Mouse (Mus musculus) liver, embryonic 13.5 days (tissue): ENCODE results near the gene Garem2. TPM values are rescaled to one million over a fixed set of nuclear protein-coding genes. Genes with fewer than 3 reads are reported as not detected.

Experiments
- ATAC-seq: fragments of 200-750 bp; cut with Nextera tagmentation; 2 replicates; pipeline ENCODE4 v1.8.0; 2017; ENCODE audit warnings: low read depth, mild to moderate bottlenecking, moderate number of reproducible peaks, moderate library complexity
- DNase-seq: peaks from one replicate; pipeline ENCODE4 v3.0.0; 2022
- H3K27ac ChIP-seq: fragments of 300-500 bp; sonication (generic); 2 replicates; pipeline ENCODE4 v1.5.1; 2015; ENCODE audit warnings: moderate library complexity, mild to moderate bottlenecking, inconsistent platforms
- H3K27me3 ChIP-seq: fragments of 300-500 bp; sonication (generic); 2 replicates; pipeline ENCODE4 v1.6.1; 2015; ENCODE audit warnings: mild to moderate bottlenecking, inconsistent platforms
- H3K36me3 ChIP-seq: fragments of 300-500 bp; sonication (generic); 2 replicates; pipeline ENCODE4 v1.6.1; 2015; ENCODE audit warnings: mild to moderate bottlenecking, inconsistent platforms
- H3K4me1 ChIP-seq: fragments of 300-500 bp; sonication (generic); replicated peaks from 2 replicates; pipeline ENCODE4 v1.6.1; 2015; ENCODE audit warnings: inconsistent platforms
- H3K4me2 ChIP-seq: fragments of 300-500 bp; sonication (generic); 2 replicates; pipeline ENCODE4 v1.6.1; 2015; ENCODE audit warnings: inconsistent platforms, mild to moderate bottlenecking, moderate library complexity
- H3K4me3 ChIP-seq: fragments of 300-500 bp; sonication (generic); replicated peaks from 2 replicates; pipeline ENCODE4 v1.5.1; 2015; ENCODE audit warnings: mild to moderate bottlenecking, inconsistent platforms
- H3K9ac ChIP-seq: fragments of 300-500 bp; sonication (generic); 2 replicates; pipeline ENCODE4 v1.6.1; 2015; ENCODE audit warnings: mild to moderate bottlenecking, inconsistent platforms
- H3K9me3 ChIP-seq: fragments of 300-500 bp; sonication (generic); replicated peaks from 2 replicates; pipeline ENCODE4 v1.6.1; 2016; ENCODE audit warnings: inconsistent platforms
- WGBS: fragments of 180-500 bp; shearing (Covaris S2); methylation state at CpG from one replicate; pipeline ENCODE4 v1.1.7; 2015; ENCODE audit not compliant: insufficient replicate concordance; 5-methylcytosine and 5-hydroxymethylcytosine counted together
- polyA plus RNA-seq: library from polyadenylated mRNA; unstranded; fragments of >200 nt; fragmentation: Nextera tagmentation; extraction: Ambion mirVana; gene quantifications from 2 replicates; pipeline ENCODE4 v1.2.1, GENCODE M21; 2015

The Garem2 gene
- polyA plus RNA-seq, 1 experiment from 2014 or later, result 0.03 TPM

DNA sequence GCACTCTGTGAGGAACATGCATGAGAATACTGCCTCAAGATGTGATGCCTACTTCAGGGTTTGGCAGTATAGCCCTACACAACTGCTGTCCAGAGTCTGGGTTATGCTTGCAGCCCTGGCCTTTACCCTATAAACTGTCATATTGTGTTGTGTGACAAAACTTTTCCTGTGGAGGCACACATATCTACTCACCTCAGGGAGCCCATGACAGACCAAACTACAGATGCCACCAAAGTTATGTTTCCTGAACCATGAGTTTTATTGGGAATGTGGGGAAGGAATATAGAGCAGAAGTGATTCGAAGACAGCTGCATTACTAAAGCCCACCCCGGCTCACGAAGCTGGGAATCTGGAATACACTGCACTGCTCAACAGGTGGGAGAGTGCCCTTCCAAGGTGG, 1.6 kb upstream of the Garem2 start:
- Histone ChIP-seq H3K27ac (no peak overlapping the region), H3K4me3 (no peak overlapping the region), H3K4me2 (no peak overlapping the region), H3K9ac (no peak overlapping the region), H3K9me3 (peaks cover 8% of the 10 kb centered on the region; the same call in 1 of the 2 replicates), H3K36me3 (no peaks in the 10 kb centered on the region), H3K4me1 (peaks cover 7% of the 10 kb centered on the region), H3K27me3 (peaks cover 62% of the 10 kb centered on the region)
- 66% methylated on average over 3 of the region's 3 CpGs for WGBS
- no peak for ATAC-seq
- DNase-seq, result no peak

DNA sequence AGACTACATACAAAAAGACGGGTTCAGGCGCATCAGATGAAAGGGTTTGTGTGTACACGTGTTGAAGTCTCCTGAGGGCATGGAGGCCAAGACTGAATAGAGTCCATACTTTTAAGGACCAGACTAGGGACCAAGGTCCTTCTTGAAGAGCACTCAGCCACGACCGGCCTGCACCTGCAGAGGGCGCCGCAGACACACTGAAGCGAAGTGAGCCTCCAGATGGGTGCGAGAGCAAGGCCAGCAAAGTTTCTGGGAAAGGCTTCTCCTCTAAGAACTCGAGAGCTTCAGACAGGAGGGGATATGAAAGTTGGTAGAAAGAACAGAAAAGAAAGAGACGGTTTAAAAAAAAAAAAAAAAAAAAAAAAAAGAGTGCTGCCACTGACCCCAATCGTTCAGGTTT, 622 bp upstream of the Garem2 start:
- WGBS, result 3% methylated on average over 12 of the region's 12 CpGs
- peaks cover 8% of the 10 kb centered on the region; the same call in 1 of the 2 replicates for H3K9me3 ChIP-seq
- no peak overlapping the region for H3K9ac ChIP-seq
- H3K4me1 ChIP-seq, result peaks cover 7% of the 10 kb centered on the region
- H3K4me2 ChIP-seq, result no peak overlapping the region
- DNase-seq (no peak), ATAC-seq (no peak)
- peaks cover 72% of the 10 kb centered on the region for H3K27me3 ChIP-seq
- H3K4me3 ChIP-seq, result no peak overlapping the region
- no peak overlapping the region for H3K27ac ChIP-seq
- H3K36me3 ChIP-seq, result no peaks in the 10 kb centered on the region

DNA sequence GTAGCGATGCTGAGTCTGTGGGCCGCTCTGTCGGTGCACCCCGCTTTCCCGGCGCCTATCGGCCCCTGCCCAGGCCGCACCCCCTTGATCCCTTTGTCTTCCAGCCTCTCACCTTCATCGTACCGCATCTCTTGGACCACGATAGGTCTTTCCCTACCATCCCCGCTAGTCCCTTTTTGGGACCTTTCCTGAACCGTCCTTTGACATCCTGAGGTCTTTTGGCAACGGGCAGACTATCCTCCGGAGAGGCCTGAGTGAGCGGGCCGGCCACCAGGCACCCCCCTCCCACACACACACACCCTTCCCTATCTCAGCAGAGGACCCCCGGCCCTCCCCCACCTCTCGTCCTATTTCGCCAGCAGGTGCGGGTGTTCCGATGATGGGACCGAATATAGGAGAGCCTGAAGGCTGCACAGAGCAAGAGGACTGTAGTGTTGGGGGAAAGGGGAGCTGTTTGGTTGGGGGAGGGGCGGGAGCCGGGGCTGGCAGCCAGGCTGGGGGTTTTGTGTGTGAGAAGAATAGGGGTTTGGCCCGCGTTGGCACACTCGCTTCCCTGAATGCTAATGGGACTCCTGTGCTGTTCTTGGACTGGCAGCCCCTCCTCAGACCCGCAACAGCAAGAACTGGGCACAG, 823 bp downstream of the Garem2 start, which contains the start of gene 3110082J24Rik:
Gene 3110082J24Rik (minus strand): TSS at position 419 of the 633 bp plus-strand sequence.
- Histone ChIP-seq H3K27ac (no peak within 1 kb of the TSS), H3K9me3 (0 out of 2 replicates have a peak, but pooled peaks cover 3% of the 10 kb centered on the region), H3K27me3 (peaks cover 86% of the 10 kb centered on the region), H3K4me1 (peaks cover 13% of the 10 kb centered on the region), H3K36me3 (no peaks in the 10 kb centered on the region), H3K4me2 (peak within 1 kb of the TSS; percentile 58), H3K9ac (no peak within 1 kb of the TSS), H3K4me3 (peak within 1 kb of the TSS; percentile 44)
- ATAC-seq (no peak), DNase-seq (no peak)
- 2% methylated on average over 29 of the region's 29 CpGs for WGBS

DNA sequence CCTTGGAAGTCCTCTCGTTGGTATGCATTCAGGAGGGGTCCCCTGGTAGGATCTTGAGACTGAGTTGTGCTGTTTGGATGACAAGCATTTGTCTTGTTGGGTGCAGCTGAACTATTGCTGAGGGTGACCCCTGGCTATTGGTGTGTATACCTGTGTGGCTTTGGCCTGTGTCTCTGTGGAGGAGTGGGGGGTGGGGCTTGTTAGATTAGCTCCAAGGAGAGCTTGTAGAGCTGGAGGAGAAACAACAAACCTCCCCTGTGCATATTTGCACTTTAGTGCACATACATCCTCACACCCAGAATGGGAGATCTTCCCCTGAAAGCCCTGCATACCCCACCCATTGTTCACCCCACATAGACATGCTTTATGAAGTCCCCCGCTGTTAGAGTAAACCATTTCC, 1.8 kb downstream of the Garem2 start:
- ATAC-seq, result no peak
- DNase-seq, result no peak
- Histone ChIP-seq H3K27me3 (peaks cover 96% of the 10 kb centered on the region), H3K36me3 (no peaks in the 10 kb centered on the region), H3K4me3 (no peak overlapping the region), H3K9me3 (no peaks in the 10 kb centered on the region), H3K4me1 (peaks cover 23% of the 10 kb centered on the region), H3K9ac (no peak overlapping the region), H3K4me2 (no peak overlapping the region), H3K27ac (no peak overlapping the region)
- WGBS, result 18% methylated on average over 2 of the region's 2 CpGs

DNA sequence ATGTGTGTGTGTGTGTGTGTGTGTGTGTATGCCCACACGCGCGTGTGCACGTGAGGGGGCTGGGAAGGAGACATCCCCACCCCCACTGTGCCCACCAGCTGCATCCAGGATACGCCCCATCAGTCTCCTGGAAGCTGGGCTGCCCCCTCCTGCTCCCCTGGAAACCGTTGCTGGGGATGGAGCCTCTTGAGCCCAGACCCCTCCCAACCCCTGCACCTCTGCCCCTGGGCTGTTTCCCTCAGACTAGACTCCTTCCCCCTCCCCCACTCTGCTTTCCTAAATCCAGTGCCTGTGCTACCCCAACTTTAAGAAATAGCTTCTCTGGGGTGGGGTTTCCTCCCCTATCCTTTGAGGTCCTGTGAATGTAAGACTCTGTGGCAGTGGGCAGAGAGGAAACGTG, 2.2 kb downstream of the Garem2 start:
- Histone ChIP-seq H3K27ac (no peak overlapping the region), H3K9ac (no peak overlapping the region), H3K4me2 (no peak overlapping the region), H3K36me3 (no peaks in the 10 kb centered on the region), H3K4me3 (no peak overlapping the region), H3K9me3 (no peaks in the 10 kb centered on the region), H3K4me1 (peaks cover 24% of the 10 kb centered on the region), H3K27me3 (peaks cover 100% of the 10 kb centered on the region)
- DNase-seq (no peak), ATAC-seq (no peak)
- WGBS, result 14% methylated on average over 7 of the region's 7 CpGs

DNA sequence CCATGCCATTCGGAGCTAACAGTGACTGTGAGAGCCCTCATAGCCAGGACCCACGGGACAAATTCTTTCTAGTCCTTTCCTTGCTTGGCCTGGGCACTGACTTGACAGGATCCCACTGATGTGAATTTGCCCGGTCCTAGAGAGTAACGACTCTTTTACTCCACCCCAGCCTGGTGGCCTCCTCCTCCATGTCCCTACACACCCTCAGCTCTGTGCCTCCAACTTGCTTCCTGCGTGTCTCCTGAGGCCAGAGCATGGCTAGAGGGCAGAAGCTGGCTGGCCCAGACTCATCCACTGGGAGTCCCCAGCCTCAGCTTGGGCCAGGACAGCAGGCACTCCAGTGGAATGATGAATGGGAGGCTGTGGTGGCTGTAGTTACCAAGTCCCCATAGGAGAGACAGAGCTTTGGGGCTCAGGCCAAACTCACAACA, 2.7 kb downstream of the Garem2 start:
- Histone ChIP-seq H3K9me3 (no peaks in the 10 kb centered on the region), H3K27me3 (peaks cover 100% of the 10 kb centered on the region), H3K4me2 (no peak overlapping the region), H3K36me3 (no peaks in the 10 kb centered on the region), H3K9ac (no peak overlapping the region), H3K4me1 (peaks cover 24% of the 10 kb centered on the region), H3K27ac (no peak overlapping the region), H3K4me3 (no peak overlapping the region)
- 19% methylated on average over 5 of the region's 5 CpGs for WGBS
- ATAC-seq (no peak), DNase-seq (no peak)

DNA sequence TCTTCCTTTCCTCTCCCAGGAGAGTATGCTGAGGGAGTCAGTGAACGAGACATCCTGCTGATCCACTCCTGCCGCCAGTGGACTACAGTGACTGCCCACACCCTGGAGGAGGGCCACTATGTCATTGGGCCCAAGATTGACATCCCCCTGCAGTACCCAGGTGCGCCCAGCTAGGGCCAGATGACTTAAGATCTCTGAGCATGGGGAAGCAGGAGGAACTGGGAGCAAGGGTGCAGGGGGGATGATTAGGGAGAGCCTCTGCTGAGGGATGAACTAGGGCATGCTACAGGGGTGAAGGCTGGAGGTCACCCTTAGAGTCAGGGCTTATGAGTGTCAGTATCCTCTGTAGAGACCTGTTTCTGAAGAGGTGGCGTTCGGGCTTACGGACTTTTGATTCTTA, 3.3 kb downstream of the Garem2 start:
- WGBS, result 60% methylated on average over 6 of the region's 6 CpGs
- DNase-seq, result no peak
- H3K27ac ChIP-seq, result no peak overlapping the region

DNA sequence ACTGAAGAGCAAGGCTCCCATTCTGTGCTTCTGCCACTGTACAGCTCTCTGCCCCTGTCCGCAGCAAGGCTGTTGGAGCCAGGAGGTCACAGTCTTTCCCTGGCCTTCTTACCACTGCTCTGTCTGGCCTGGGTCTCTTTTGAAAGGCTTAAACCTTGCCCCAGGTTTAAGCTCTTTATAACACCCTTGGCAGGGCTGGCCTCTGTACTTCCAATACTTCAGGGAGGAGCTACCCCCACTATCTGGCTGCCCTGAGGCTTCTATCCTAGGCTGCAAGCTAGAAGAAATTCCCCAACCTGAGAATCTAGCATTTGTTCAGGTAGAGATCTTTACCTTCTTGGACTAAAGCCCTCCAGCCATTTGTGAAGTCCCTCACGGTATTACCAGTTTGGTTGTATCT, 4.9 kb downstream of the Garem2 start:
- no peak for ATAC-seq
- Histone ChIP-seq H3K9ac (no peak overlapping the region), H3K27ac (no peak overlapping the region), H3K36me3 (no peaks in the 10 kb centered on the region), H3K4me1 (peaks cover 40% of the 10 kb centered on the region), H3K4me2 (no peak overlapping the region), H3K9me3 (no peaks in the 10 kb centered on the region), H3K27me3 (peaks cover 100% of the 10 kb centered on the region), H3K4me3 (no peak overlapping the region)
- no peak for DNase-seq
- WGBS, result 48% methylated on average over 2 of the region's 2 CpGs

More for the DNA sequence above, 3.3 kb downstream of the Garem2 start:
- Histone ChIP-seq H3K4me1 (peaks cover 25% of the 10 kb centered on the region), H3K27me3 (peaks cover 100% of the 10 kb centered on the region), H3K9me3 (no peaks in the 10 kb centered on the region), H3K4me3 (no peak overlapping the region), H3K36me3 (no peaks in the 10 kb centered on the region), H3K9ac (no peak overlapping the region), H3K4me2 (no peak overlapping the region)
- ATAC-seq, result no peak

DNA sequence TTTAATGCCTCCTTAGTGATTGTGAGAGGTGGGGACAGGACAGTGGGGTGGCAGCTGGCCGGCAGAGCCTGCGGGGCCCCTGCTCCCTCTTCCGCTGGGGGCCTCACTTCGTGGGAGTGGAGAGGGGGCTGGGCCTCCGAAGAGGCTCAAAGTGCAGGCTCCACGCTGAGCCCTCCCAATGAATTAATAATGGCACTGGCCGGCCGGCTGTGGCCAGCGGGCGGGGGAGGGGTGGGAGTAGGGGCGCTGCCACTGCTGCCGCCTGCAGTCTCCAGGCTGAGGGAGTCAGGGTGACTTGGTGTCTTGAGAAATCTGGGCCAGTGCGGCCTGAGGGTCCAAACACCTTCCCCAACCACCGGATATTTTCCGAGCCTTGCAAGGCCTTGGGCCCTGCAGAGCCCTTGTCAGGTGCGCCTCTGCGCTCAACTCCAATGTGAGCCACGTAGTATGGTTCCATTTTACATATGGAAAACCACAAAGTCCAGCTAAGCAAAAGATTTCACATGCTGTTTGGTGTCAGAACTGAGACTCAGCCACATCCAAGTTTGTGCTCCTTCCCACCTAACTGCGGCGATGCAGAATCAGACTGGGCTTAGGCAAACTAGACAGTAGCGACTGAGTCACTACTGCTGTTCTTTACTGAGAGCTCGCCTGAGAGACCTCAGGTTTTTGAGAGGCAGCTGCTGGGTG, 5.6 kb downstream of the Garem2 start:
- H3K36me3 ChIP-seq, result no peaks in the 10 kb centered on the region
- ATAC-seq, result no peak
- 15% methylated on average over 21 of the region's 22 CpGs for WGBS
- DNase-seq, result no peak
- H3K4me1 ChIP-seq, result peaks cover 35% of the 10 kb centered on the region
- H3K4me2 ChIP-seq, result peak overlapping the region; percentile 45
- H3K9ac ChIP-seq, result no peak overlapping the region
- no peaks in the 10 kb centered on the region for H3K9me3 ChIP-seq
- H3K4me3 ChIP-seq, result peak overlapping the region; percentile 19
- H3K27ac ChIP-seq, result no peak overlapping the region
- peaks cover 100% of the 10 kb centered on the region for H3K27me3 ChIP-seq

DNA sequence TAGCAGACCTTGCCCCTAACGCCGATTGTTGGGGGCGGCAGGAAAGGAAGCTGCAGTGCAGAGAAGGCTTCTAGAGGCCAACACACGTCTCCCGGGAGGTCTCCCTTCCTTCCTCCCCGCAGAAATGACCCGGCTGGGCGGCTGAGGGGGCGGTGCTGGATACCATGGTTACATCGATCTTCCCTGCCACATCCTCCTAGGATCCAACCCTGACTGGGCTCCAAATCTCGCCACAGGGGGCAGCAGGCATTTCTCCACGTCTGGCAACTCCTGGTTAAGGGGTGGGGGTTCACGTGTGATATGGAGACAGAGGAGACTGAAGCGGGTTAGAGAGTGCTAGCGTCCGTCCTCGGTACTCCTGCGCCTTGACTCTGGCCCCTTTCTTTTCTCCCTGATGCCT, 6.2 kb downstream of the Garem2 start:
- under 1% methylated on average over 18 of the region's 18 CpGs for WGBS
- Histone ChIP-seq H3K27ac (no peak overlapping the region), H3K4me1 (peaks cover 35% of the 10 kb centered on the region), H3K4me2 (peak overlapping the region; percentile 45), H3K9me3 (no peaks in the 10 kb centered on the region), H3K27me3 (peaks cover 100% of the 10 kb centered on the region), H3K36me3 (no peaks in the 10 kb centered on the region), H3K9ac (no peak overlapping the region), H3K4me3 (peak overlapping the region; percentile 19)
- ATAC-seq (peak; percentile 32; the same call in 1 of the 2 replicates), DNase-seq (no peak)

DNA sequence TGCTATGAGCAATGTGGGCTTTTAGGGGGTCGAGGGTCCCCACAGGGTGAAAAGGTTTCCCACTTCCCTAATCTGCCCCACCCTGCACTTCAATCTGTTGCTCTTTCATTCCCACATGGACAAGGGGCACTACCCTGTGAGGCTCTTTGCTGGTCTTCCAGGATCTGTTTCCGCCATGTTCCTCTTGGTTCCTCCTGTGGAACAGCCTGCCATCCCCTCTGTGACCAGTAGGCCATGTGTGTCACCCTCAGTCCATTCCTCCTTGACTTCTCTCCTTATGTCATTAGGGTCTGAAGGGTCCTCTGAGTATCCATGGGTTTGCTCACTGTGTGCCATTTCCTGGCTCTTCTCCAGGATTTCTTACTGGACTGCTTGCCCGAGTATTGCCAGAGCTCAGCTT, 6.8 kb downstream of the Garem2 start:
- Histone ChIP-seq H3K27ac (no peak overlapping the region), H3K27me3 (peaks cover 97% of the 10 kb centered on the region), H3K4me3 (no peak overlapping the region), H3K4me2 (peak overlapping the region; percentile 45; the same call in 1 of the 2 replicates), H3K9ac (no peak overlapping the region), H3K4me1 (peaks cover 35% of the 10 kb centered on the region), H3K9me3 (no peaks in the 10 kb centered on the region), H3K36me3 (peaks cover 3% of the 10 kb centered on the region; the same call in 1 of the 2 replicates)
- no peak for DNase-seq
- ATAC-seq, result no peak
- 53% methylated on average over 3 of the region's 3 CpGs for WGBS
